8 mouse cellular contexts compared by ENCODE assay signal in genomic region chr17:27051514-27051913, GRCm38 (mm10). TPM values are rescaled to one million over a fixed set of nuclear protein-coding genes. Genes with fewer than 3 reads are reported as not detected.
DNase-seq lines count a peak whose midpoint lies in the region; ATAC-seq and TF ChIP-seq lines count a peak whose summit lies in the region.

No protein-coding gene starts in this region.

- H3K9me3 ChIP-seq in midbrain, embryonic 14.5 days (ENCODE audit: control insufficient read depth, low read length): no peaks in the 10 kb centered on the region

- no peaks in the 10 kb centered on the region for H3K36me3 ChIP-seq in thymus, adult 2 months (ENCODE audit: control insufficient read depth, insufficient read depth, low read length)
- no peaks in the 10 kb centered on the region for H3K36me3 ChIP-seq in midbrain, embryonic 14.5 days (ENCODE audit: control insufficient read depth, insufficient read depth, low read length)

- TF ChIP-seq CTCF in thymus, adult 2 months (IDR thresholded peaks at IDR 0.05; ENCODE audit: borderline replicate concordance, control insufficient read depth, extremely low read depth, insufficient read depth, low read length, poor library complexity): no peak

- no peak overlapping the region for H3K4me2 ChIP-seq in midbrain, embryonic 14.5 days (ENCODE audit: low read length)

- DNase-seq in embryo, embryonic 10.5 days (ENCODE audit: low spot score): peak; percentile 63
- DNase-seq in embryo, embryonic 10 days (ENCODE audit: low spot score): no peak
- DNase-seq in adrenal gland, postnatal 10 days: peak; percentile 72
- DNase-seq in heart, postnatal 14 days: peak; percentile 49 to 53
- peak; percentile 77 to 85 for DNase-seq in lung, adult 18-20 months
- DNase-seq in thymus, adult 2 months: peak; percentile 75
- DNase-seq in yolk sac, embryonic 10.5 days (ENCODE audit: low spot score): no peak
- no peak for DNase-seq in midbrain, embryonic 14.5 days

- intact Hi-C loops in heart, postnatal 14 days (cut with DNase I): no loop called here

- WGBS in thymus, adult 2 months: 19% methylated on average over 11 of the region's 11 CpGs
- WGBS in midbrain, embryonic 14.5 days: 38% methylated on average over 11 of the region's 11 CpGs

- H3K9ac ChIP-seq in midbrain, embryonic 14.5 days (replicated peaks; ENCODE audit: low read length): no peak overlapping the region

- ATAC-seq in midbrain, embryonic 14.5 days (ENCODE audit: low FRiP score, low TSS enrichment): no peak

- no peak overlapping the region for H3K27ac ChIP-seq in thymus, adult 2 months (ENCODE audit: control insufficient read depth, insufficient read depth, low read length)
- H3K27ac ChIP-seq in midbrain, embryonic 14.5 days (replicated peaks; ENCODE audit: low read depth, low read length): no peak overlapping the region

- H3K4me1 ChIP-seq in thymus, adult 2 months (replicated peaks; ENCODE audit: control insufficient read depth, insufficient read depth, low read length): peaks cover 13% of the 10 kb centered on the region
- H3K4me1 ChIP-seq in midbrain, embryonic 14.5 days (ENCODE audit: control insufficient read depth, insufficient read depth, low read length): no peaks in the 10 kb centered on the region

- H3K27me3 ChIP-seq in thymus, adult 2 months (ENCODE audit: control insufficient read depth, insufficient read depth, low read length): no peaks in the 10 kb centered on the region
- peaks cover 15% of the 10 kb centered on the region; the same call in 1 of the 2 replicates for H3K27me3 ChIP-seq in midbrain, embryonic 14.5 days (ENCODE audit: control insufficient read depth, insufficient read depth, low read length)

- H3K4me3 ChIP-seq in thymus, adult 2 months (ENCODE audit: control insufficient read depth, insufficient read depth, low read length): peak overlapping the region; percentile 30; the same call in 1 of the 2 replicates
- no peak overlapping the region for H3K4me3 ChIP-seq in midbrain, embryonic 14.5 days (replicated peaks; ENCODE audit: low read depth, low read length)

- no peak for TF ChIP-seq POLR2A in thymus, adult 2 months (IDR thresholded peaks at IDR 0.05; ENCODE audit: control insufficient read depth, extremely low read depth, insufficient read depth, low read length, poor library complexity)

RNA-seq across cellular contexts. Expression of gene Itpr3, which starts 5.6 kb away (rescaled TPM):
- total RNA-seq in adrenal gland, postnatal 10 days (2021): 1 to 10 TPM; 8.7 to 9.7 TPM
- 1 to 10 TPM; 7.2 to 7.7 TPM for total RNA-seq in heart, postnatal 14 days (2021)
- 42.0 and 54.2 TPM in 2 replicates for polyA plus RNA-seq in thymus, adult 2 months (2012; rRNA removed)
- 0.51 and 0.82 TPM in 2 replicates for polyA plus RNA-seq in midbrain, embryonic 14.5 days (2014; fragmentation: Nextera tagmentation; extraction: Ambion mirVana)

RNA-seq across cellular contexts. Expression of gene Bak1, which starts 22.7 kb away (rescaled TPM):
- 10 to 100 TPM; 35.4 to 42.4 TPM for total RNA-seq in adrenal gland, postnatal 10 days (2021)
- total RNA-seq in heart, postnatal 14 days (2021): 10 to 100 TPM; 30.6 to 36.0 TPM
- 118 and 131 TPM in 2 replicates for polyA plus RNA-seq in thymus, adult 2 months (2012; rRNA removed)
- 5.5 and 5.8 TPM in 2 replicates for polyA plus RNA-seq in midbrain, embryonic 14.5 days (2014; fragmentation: Nextera tagmentation; extraction: Ambion mirVana)

Comparison
In these comparisons a context has a peak if more than half of its experiments do, and no peak if none do; other contexts are left out.
1. DNase-seq: peak in embryo, embryonic 10.5 days (single experiment), adrenal gland, postnatal 10 days (single experiment), heart, postnatal 14 days (2 of 2), lung, adult 18-20 months (2 of 2) and thymus, adult 2 months (single experiment); none in embryo, embryonic 10 days (single experiment), yolk sac, embryonic 10.5 days (single experiment) and midbrain, embryonic 14.5 days (single experiment).